Mouse (Mus musculus) lung, adult 2 months (tissue): ENCODE data around the gene Stat1.

ENCODE experiments used
- CTCF ChIP-seq: fragments of 200-500 bp; IDR thresholded peaks from 2 replicates; pipeline ENCODE4 v1.5.1; 2011; ENCODE audit warnings: mild to moderate bottlenecking, low read length, control low read depth; ENCODE audit not compliant: insufficient read depth
- POLR2A ChIP-seq: fragments of 200-500 bp; IDR thresholded peaks from 2 replicates; pipeline ENCODE4 v1.6.1; 2011; ENCODE audit warnings: low read depth, mild to moderate bottlenecking, control low read depth, low read length, borderline replicate concordance; ENCODE audit errors: extremely low read depth

DNA sequence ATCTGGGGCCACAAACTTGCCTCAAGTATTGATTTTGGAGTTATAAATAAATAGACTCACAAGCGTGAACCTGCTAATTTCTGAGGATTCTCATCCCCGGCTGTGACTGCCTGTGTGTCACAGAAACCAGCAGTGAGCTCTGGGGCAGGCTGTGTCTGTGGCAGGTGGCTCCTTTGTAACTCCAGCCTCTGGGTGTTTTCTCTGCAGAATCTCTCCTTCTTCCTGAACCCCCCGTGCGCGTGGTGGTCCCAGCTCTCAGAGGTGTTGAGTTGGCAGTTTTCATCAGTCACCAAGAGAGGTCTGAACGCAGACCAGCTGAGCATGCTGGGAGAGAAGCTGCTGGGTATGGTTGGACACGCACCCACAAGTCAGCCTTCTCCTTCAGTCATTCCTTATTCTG is 29.5 kb downstream of the Stat1 start:
- TF ChIP-seq CTCF (no peak), POLR2A (no peak)
